Mouse (Mus musculus): Measurements from ENCODE around the gene Fam219b.

- TF ChIP-seq CTCF (IDR thresholded peaks at IDR 0.05; ENCODE audit: low read depth): no peak
- no peak for TF ChIP-seq EP300 (IDR thresholded peaks at IDR 0.05; ENCODE audit: low read depth)
Observed at GRCm38 (mm10) chr9:57559568-57559967, 22.2 kb downstream of the Fam219b start.

Data from liver, postnatal 0 days (tissue).